Mouse (Mus musculus) left cerebral cortex, adult 9 months (tissue): ENCODE measurements around the gene Ankrd9.

Experiments used
- DNase-seq, 2 experiments: peaks; one replicate each; pipeline ENCODE4 v3.0.0; 2022; ENCODE audit warnings: low spot score in 2 of 2

Gene Ankrd9

DNA sequence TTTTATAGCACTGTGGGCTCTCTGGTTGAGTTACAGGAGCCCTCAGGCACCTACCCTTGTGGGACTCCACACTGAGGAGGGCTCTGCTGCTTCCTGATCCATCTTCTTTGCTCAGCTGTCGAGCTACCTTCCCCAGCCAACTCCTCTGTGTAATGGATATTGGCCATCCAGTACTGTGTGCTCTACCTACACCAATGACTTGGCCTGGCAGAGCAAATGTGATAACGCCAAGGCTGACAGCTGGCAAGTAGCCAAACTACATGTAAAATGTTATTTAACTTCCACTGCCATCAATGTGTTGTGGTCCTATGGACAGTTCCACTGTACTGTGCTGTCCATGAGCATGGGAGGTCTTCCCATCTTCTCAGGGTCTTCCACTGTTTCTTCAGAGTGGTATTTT, 16.9 kb downstream of the Ankrd9 start:
- DNase-seq, result no peak

GRCm38 (mm10) chr12:110954351-110954991, 24.4 kb downstream of the Ankrd9 start:
- no peak for DNase-seq

DNA sequence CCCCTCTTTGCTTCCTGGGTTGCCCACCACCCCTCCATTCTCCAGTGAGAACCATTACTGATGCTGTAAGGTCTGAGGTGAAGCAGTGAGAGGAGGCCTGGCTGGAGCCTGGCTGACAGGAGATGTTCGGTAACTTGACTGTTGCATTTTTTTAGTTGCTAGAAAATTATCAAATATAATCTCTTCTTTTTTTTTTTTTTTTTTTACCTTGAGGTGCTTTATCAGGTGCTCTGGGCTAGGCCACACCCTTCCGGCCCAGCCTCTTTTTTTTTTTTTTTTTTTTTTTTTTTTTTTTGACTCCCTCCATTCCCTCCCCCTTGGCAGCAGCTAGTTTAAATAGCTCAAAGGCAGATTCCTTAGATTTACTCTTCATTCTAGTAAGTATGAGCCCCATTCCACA, 24.9 kb downstream of the Ankrd9 start:
- DNase-seq, result no peak

GRCm38 (mm10) chr12:110953443-110953842, 25.4 kb downstream of the Ankrd9 start:
- no peak for DNase-seq

GRCm38 (mm10) chr12:110952628-110953385, 26.0 kb downstream of the Ankrd9 start:
- DNase-seq, result no peak

DNA sequence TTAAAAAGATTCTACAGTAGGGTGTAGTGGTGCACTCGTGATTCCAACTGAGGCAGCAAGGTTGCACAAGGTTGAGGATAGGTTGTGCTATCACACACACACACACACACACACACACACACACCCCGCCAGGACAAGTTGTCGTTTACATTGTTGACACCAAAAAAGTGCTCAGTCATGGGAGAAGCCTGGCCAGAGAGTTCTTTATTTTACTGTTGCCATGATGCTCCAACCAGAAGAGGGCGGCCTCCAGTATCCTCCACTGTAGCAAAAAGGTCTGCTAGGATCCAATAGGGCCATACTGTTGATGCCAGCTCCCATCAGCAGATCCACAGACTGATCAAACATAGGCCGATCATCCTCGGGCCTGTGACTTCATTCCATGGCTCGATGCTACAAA, 27.6 kb downstream of the Ankrd9 start:
- DNase-seq, result no peak

- DNase-seq, result no peak
Measured at GRCm38 (mm10) chr12:110950151-110950550, 28.7 kb downstream of the Ankrd9 start.

DNA sequence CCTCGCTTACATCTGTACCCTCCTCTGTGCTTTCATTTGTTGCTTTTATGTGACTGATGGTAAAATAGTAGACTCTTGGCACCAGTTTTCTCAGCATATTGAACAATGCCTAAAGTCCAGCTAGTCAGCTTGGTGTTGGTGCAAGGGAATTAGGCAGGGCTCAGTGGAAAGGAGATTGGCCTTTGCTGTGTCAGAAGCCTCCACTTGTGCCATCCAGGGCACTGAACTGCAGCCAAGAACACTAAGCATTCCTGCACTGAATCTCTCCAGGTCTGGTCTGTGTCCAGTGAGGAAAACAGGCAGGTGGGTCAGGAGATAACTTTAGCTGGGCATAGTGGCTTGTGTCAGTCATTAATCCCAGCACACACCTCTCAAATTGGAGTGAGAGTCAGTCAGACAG, 29.4 kb downstream of the Ankrd9 start:
- DNase-seq, result no peak

DNA sequence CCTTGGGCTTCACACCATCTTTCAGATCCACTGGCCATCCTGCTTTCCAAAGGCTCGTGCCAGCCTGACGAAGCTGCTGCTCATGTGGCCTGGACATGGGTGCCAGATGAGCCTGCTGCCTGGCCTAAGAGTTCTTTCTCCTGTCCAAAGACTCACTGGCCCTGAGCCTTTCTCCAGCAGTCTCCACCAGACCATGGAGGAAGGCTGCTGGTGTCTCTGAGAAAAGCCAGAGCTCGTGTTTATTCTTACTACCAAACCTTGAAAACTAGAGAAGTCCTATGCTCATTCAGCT, 30.0 kb downstream of the Ankrd9 start:
- DNase-seq, result no peak

- DNase-seq, result no peak
Measured at GRCm38 (mm10) chr12:110948082-110948909, 30.5 kb downstream of the Ankrd9 start.

GRCm38 (mm10) chr12:110946216-110946615, 32.6 kb downstream of the Ankrd9 start:
- no peak for DNase-seq

- DNase-seq, result no peak
Measured at GRCm38 (mm10) chr12:110940869-110941268, 38.0 kb downstream of the Ankrd9 start.

GRCm38 (mm10) chr12:110939385-110939784, 39.5 kb downstream of the Ankrd9 start:
- no peak for DNase-seq

DNA sequence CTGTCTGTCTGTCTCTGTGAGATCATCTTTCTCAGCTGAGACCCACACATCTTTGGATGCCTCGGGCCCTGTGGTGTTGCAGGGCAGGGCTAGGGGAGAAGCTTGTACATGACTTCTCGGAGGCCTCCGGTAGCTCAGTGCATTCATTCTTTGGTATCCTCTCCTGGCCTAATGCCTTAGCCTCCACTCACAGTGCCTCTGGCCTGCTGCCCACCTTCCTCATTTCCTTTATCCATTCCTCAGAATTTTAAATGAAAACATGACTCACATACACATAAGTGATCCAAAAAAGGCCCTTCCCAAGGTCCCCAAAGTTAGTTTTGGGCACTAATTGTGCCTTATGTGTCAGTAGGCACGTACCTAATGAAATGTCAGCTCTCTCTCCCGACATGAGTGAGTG, 41.3 kb downstream of the Ankrd9 start:
- no peak for DNase-seq

DNA sequence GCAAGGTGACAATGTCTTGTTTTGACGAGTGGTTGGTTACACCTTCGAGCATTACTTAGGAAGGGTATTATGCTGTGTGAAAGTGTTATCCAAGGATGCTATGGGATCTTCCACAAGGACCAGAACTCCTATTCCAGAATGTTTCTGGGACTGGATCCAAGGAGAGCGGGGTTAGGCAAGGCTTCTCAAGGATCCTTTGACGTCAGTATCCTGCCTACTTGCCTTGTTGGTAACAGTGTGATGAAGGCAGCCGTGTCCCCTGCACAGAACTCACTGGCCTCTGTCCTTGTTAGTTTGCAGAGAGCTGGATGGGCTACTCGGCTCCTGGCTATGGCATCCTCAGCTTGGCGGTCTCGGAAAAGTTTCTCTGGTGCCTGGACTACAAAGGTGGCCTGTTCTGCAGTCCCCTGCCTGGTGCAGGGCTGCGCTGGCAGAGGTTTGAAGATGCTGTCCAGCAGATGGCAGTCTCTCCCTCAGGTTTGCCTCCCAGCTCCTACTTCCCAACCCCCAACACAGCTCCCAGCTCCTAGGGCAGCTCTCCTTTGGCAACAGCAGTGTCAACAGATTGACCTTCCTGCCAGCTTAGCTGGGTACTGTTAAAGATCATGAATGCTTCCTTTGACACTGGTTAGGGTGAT, 42.7 kb downstream of the Ankrd9 start:
- peak; percentile 66 to 88 for DNase-seq

DNA sequence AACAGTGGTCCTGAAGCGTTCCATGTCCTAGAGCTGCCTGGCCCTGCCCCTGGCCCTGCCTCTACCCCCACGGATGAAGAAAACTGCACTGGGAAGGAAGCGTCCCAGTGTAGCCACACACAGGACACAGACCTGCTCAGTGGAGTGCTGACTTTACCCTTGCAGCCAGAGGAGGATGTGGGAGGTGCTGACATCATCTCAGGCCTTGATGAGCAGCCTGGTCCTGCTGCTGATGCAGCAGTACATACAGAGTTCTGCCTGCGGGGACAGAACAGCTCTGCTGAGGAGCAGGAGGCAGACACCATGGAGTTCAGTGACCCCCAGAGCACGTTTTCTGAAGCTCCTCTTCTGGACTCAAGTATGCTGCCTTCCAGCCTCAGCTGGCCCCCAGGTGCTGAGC, 46.0 kb downstream of the Ankrd9 start:
- peak in 1 of 2 experiments; percentile 56 for DNase-seq
